Mouse (Mus musculus) hindbrain, embryonic 15.5 days (tissue): ENCODE results near the gene Olfr1183. TPM values are rescaled to one million over a fixed set of nuclear protein-coding genes. Genes with fewer than 3 reads are reported as not detected.
"Not testable (repeated sequence)": the region's sequence is repeated elsewhere in the genome, so short reads cannot be mapped to it uniquely, and the experiment has no call there.

Experiments
- ATAC-seq: fragments of 200-750 bp; cut with Nextera tagmentation; 2 replicates; pipeline ENCODE4 v1.8.0; 2017; ENCODE audit warnings: low read depth, moderate number of reproducible peaks, moderate TSS enrichment; ENCODE audit not compliant: low FRiP score
- H3K27ac ChIP-seq: fragments of 300-500 bp; sonication (generic); replicated peaks from 2 replicates; pipeline ENCODE4 v1.5.1; 2015; ENCODE audit warnings: mild to moderate bottlenecking, inconsistent platforms
- H3K27me3 ChIP-seq: fragments of 300-500 bp; sonication (generic); 2 replicates; pipeline ENCODE4 v1.6.1; 2015; ENCODE audit warnings: control low read depth, inconsistent platforms
- H3K36me3 ChIP-seq: fragments of 300-500 bp; sonication (generic); 2 replicates; pipeline ENCODE4 v1.6.1; 2015; ENCODE audit warnings: control low read depth, inconsistent platforms
- H3K4me1 ChIP-seq: fragments of 300-500 bp; sonication (generic); replicated peaks from 2 replicates; pipeline ENCODE4 v1.6.1; 2015; ENCODE audit warnings: control low read depth, inconsistent platforms
- H3K4me2 ChIP-seq: fragments of 300-500 bp; sonication (generic); 2 replicates; pipeline ENCODE4 v1.6.1; 2015; ENCODE audit warnings: moderate library complexity, mild to moderate bottlenecking, inconsistent platforms
- H3K4me3 ChIP-seq: fragments of 300-500 bp; sonication (generic); 2 replicates; pipeline ENCODE4 v1.5.1; 2015; ENCODE audit warnings: mild to moderate bottlenecking, inconsistent platforms
- H3K9ac ChIP-seq: fragments of 300-500 bp; sonication (generic); 2 replicates; pipeline ENCODE4 v1.6.1; 2015; ENCODE audit warnings: inconsistent platforms
- H3K9me3 ChIP-seq: fragments of 300-500 bp; sonication (generic); 2 replicates; pipeline ENCODE4 v1.6.1; 2016; ENCODE audit warnings: control low read depth, inconsistent platforms
- WGBS: fragments of 180-500 bp; shearing (Covaris S2); methylation state at CpG from one replicate; pipeline ENCODE4 v1.1.7; 2015; 5-methylcytosine and 5-hydroxymethylcytosine counted together
- polyA plus RNA-seq: library from polyadenylated mRNA; unstranded; fragments of >200 nt; fragmentation: Nextera tagmentation; extraction: Ambion mirVana; gene quantifications from 2 replicates; pipeline ENCODE4 v1.2.1, GENCODE M21; 2015

The Olfr1183 gene
- polyA plus RNA-seq, result not detected in 2 replicates

- WGBS, result 89% methylated on average over 1 of the region's 1 CpGs
- H3K9me3 ChIP-seq, H3K27me3 ChIP-seq, H3K36me3 ChIP-seq, H3K4me2 ChIP-seq, H3K9ac ChIP-seq, ATAC-seq, H3K27ac ChIP-seq, H3K4me1 ChIP-seq, H3K4me3 ChIP-seq: not testable (repeated sequence)
These were observed at the start of gene Olfr1183 for GRCm38 (mm10) chr2:88454567-88454966. Olfr1183 (plus strand) TSS chr2:88454867.

GRCm38 (mm10) chr2:88406353-88406752, 48.3 kb upstream of the Olfr1183 start, which contains the start of gene Olfr1179:
Olfr1179 (minus strand) TSS chr2:88406453.
- H3K9me3 ChIP-seq, result no peaks in the 10 kb centered on the region
- WGBS, result 89% methylated on average over 3 of the region's 3 CpGs
- no peaks in the 10 kb centered on the region for H3K36me3 ChIP-seq
- H3K4me1 ChIP-seq, result no peaks in the 10 kb centered on the region
- H3K4me2 ChIP-seq, result no peak within 1 kb of the TSS
- no peak for ATAC-seq
- no peak within 1 kb of the TSS for H3K27ac ChIP-seq
- no peak within 1 kb of the TSS for H3K9ac ChIP-seq
- H3K4me3 ChIP-seq, result no peak within 1 kb of the TSS
- H3K27me3 ChIP-seq, result no peaks in the 10 kb centered on the region

GRCm38 (mm10) chr2:88419051-88419450, 35.6 kb upstream of the Olfr1183 start, which contains the start of gene Olfr1180:
Olfr1180 (minus strand) TSS chr2:88419151.
- 77% methylated on average over 2 of the region's 2 CpGs for WGBS
- Histone ChIP-seq H3K4me2 (no peak within 1 kb of the TSS), H3K9ac (no peak within 1 kb of the TSS), H3K4me3 (no peak within 1 kb of the TSS), H3K4me1 (no peaks in the 10 kb centered on the region), H3K36me3 (no peaks in the 10 kb centered on the region), H3K9me3 (no peaks in the 10 kb centered on the region), H3K27ac (no peak within 1 kb of the TSS), H3K27me3 (no peaks in the 10 kb centered on the region)
- no peak for ATAC-seq

GRCm38 (mm10) chr2:88426071-88426470, 28.6 kb upstream of the Olfr1183 start, which contains the start of gene Olfr1181:
Olfr1181 (minus strand) TSS chr2:88426171.
- H3K4me1 ChIP-seq, result no peaks in the 10 kb centered on the region
- H3K36me3 ChIP-seq, result no peaks in the 10 kb centered on the region
- ATAC-seq, result no peak
- 88% methylated on average over 1 of the region's 1 CpGs for WGBS
- H3K27ac ChIP-seq, result no peak within 1 kb of the TSS
- no peak within 1 kb of the TSS for H3K4me3 ChIP-seq
- no peak within 1 kb of the TSS for H3K4me2 ChIP-seq
- H3K27me3 ChIP-seq, result no peaks in the 10 kb centered on the region
- no peaks in the 10 kb centered on the region for H3K9me3 ChIP-seq
- no peak within 1 kb of the TSS for H3K9ac ChIP-seq

GRCm38 (mm10) chr2:88449031-88449430, 5.6 kb upstream of the Olfr1183 start, which contains the start of gene Gm13757:
Gm13757 (minus strand) TSS chr2:88449131.
- H3K4me3 ChIP-seq, result no peak within 1 kb of the TSS
- no peak for ATAC-seq
- no peak within 1 kb of the TSS for H3K27ac ChIP-seq
- no peaks in the 10 kb centered on the region for H3K9me3 ChIP-seq
- no peaks in the 10 kb centered on the region for H3K36me3 ChIP-seq
- no peak within 1 kb of the TSS for H3K4me2 ChIP-seq
- 93% methylated on average over 1 of the region's 1 CpGs for WGBS
- no peaks in the 10 kb centered on the region for H3K27me3 ChIP-seq
- no peaks in the 10 kb centered on the region for H3K4me1 ChIP-seq
- no peak within 1 kb of the TSS for H3K9ac ChIP-seq

- Histone ChIP-seq H3K4me2 (no peak within 1 kb of the TSS), H3K9ac (no peak within 1 kb of the TSS), H3K27ac (no peak within 1 kb of the TSS), H3K9me3 (no peaks in the 10 kb centered on the region), H3K36me3 (no peaks in the 10 kb centered on the region), H3K4me1 (no peaks in the 10 kb centered on the region), H3K4me3 (no peak within 1 kb of the TSS), H3K27me3 (no peaks in the 10 kb centered on the region)
- WGBS, result 90% methylated on average over 2 of the region's 2 CpGs
- ATAC-seq, result no peak
These were observed 28.6 kb downstream of the Olfr1183 start, which contains the start of gene Olfr1184 for GRCm38 (mm10) chr2:88483298-88483697. Olfr1184 (plus strand) TSS chr2:88483598.

GRCm38 (mm10) chr2:88493020-88493419, 38.4 kb downstream of the Olfr1183 start, which contains the start of gene Olfr1185-ps1:
Olfr1185-ps1 (plus strand) TSS chr2:88493320.
- no peak for ATAC-seq
- no peaks in the 10 kb centered on the region for H3K4me1 ChIP-seq
- H3K4me2 ChIP-seq, result no peak within 1 kb of the TSS
- WGBS, result 77% methylated on average over 2 of the region's 2 CpGs
- H3K9ac ChIP-seq, result no peak within 1 kb of the TSS
- H3K36me3 ChIP-seq, result no peaks in the 10 kb centered on the region
- H3K27ac ChIP-seq, result no peak within 1 kb of the TSS
- H3K4me3 ChIP-seq, result no peak within 1 kb of the TSS
- H3K27me3 ChIP-seq, result no peaks in the 10 kb centered on the region
- H3K9me3 ChIP-seq, result no peaks in the 10 kb centered on the region

GRCm38 (mm10) chr2:88518251-88518650, 63.6 kb downstream of the Olfr1183 start, which contains the start of gene Olfr1186:
Olfr1186 (plus strand) TSS chr2:88518551.
- 82% methylated on average over 2 of the region's 2 CpGs for WGBS
- no peaks in the 10 kb centered on the region for H3K4me1 ChIP-seq
- no peak for ATAC-seq
- H3K9me3 ChIP-seq, result no peaks in the 10 kb centered on the region
- H3K27ac ChIP-seq, result no peak within 1 kb of the TSS
- no peak within 1 kb of the TSS for H3K4me3 ChIP-seq
- no peak within 1 kb of the TSS for H3K4me2 ChIP-seq
- H3K36me3 ChIP-seq, result no peaks in the 10 kb centered on the region
- no peak within 1 kb of the TSS for H3K9ac ChIP-seq
- H3K27me3 ChIP-seq, result no peaks in the 10 kb centered on the region

Other genes starting within 250 kb of the Olfr1183 start
- not detected in 2 replicates for gene Olfr1170, start 226.5 kb upstream of the Olfr1183 start, polyA plus RNA-seq
- gene Olfr1173, start 175.0 kb upstream of the Olfr1183 start, polyA plus RNA-seq, result not detected in 2 replicates
- not detected in 2 replicates for gene Olfr1174-ps, start 139.7 kb upstream of the Olfr1183 start, polyA plus RNA-seq
- gene Olfr1175-ps, start 127.7 kb upstream of the Olfr1183 start, polyA plus RNA-seq, result not detected in 2 replicates
- not detected in 2 replicates for gene Olfr1176, start 118.1 kb upstream of the Olfr1183 start, polyA plus RNA-seq
- gene Olfr1177-ps, start 108.4 kb upstream of the Olfr1183 start, polyA plus RNA-seq, result not detected in 2 replicates
- not detected in 2 replicates for gene Olfr1178, start 67.8 kb upstream of the Olfr1183 start, polyA plus RNA-seq
- gene Olfr1179, start 48.4 kb upstream of the Olfr1183 start, polyA plus RNA-seq, result not detected in 2 replicates
- gene Olfr1180, start 35.7 kb upstream of the Olfr1183 start, polyA plus RNA-seq, result not detected in 2 replicates
- gene Olfr1181, start 28.7 kb upstream of the Olfr1183 start, polyA plus RNA-seq, result not detected in 2 replicates
- gene Gm13757, start 5.7 kb upstream of the Olfr1183 start, polyA plus RNA-seq, result not detected in 2 replicates
- gene Olfr1184, start 28.7 kb downstream of the Olfr1183 start, polyA plus RNA-seq, result not detected in 2 replicates
- gene Olfr1185-ps1, start 38.5 kb downstream of the Olfr1183 start, polyA plus RNA-seq, result not detected in 2 replicates
- not detected in 2 replicates for gene Olfr1186, start 63.7 kb downstream of the Olfr1183 start, polyA plus RNA-seq
- gene Olfr1188, start 102.1 kb downstream of the Olfr1183 start, polyA plus RNA-seq, result not detected in 2 replicates
- gene Olfr1189, start 131.6 kb downstream of the Olfr1183 start, polyA plus RNA-seq, result not detected in 2 replicates
- gene Olfr1191-ps1, start 185.7 kb downstream of the Olfr1183 start, polyA plus RNA-seq, result not detected in 2 replicates
- gene Olfr1192-ps1, start 193.6 kb downstream of the Olfr1183 start, polyA plus RNA-seq, result not detected in 2 replicates
- gene Olfr1193, start 220.8 kb downstream of the Olfr1183 start, polyA plus RNA-seq, result not detected in 2 replicates
- gene Olfr1195, start 234.3 kb downstream of the Olfr1183 start, polyA plus RNA-seq, result not detected in 2 replicates
- not detected in 2 replicates for gene Olfr1196, start 249.7 kb downstream of the Olfr1183 start, polyA plus RNA-seq